Mouse (Mus musculus) megakaryocyte, embryonic 14.5 days (primary cell): Measurements from ENCODE around the gene Rasd1.

Experiments
- FLI1 ChIP-seq: IDR thresholded peaks from 2 replicates; pipeline ENCODE4 v1.6.1; 2012; ENCODE audit warnings: low read length, inconsistent platforms, mixed read lengths
- GATA1 ChIP-seq: IDR thresholded peaks from 3 replicates; pipeline ENCODE4 v1.6.1; 2012; ENCODE audit warnings: mixed read lengths, low read length, inconsistent platforms, borderline replicate concordance

GRCm38 (mm10) chr11:59939821-59940220 is 24.9 kb downstream of the Rasd1 start:
- TF ChIP-seq GATA1 (no peak), FLI1 (no peak)
